Mouse (Mus musculus) ovary, postnatal 36 days (tissue): Measurements from ENCODE around the gene Rcsd1.

ENCODE experiments used
- DNase-seq: peaks from one replicate; pipeline ENCODE4 v3.0.0; 2022; ENCODE audit warnings: low spot score, mixed read lengths

Gene Rcsd1

GRCm38 (mm10) chr1:165717711-165718542 lies 8.4 kb upstream of the Rcsd1 start:
- peak; percentile 22 for DNase-seq

- DNase-seq: no peak
Measured at GRCm38 (mm10) chr1:165716426-165716825, 6.9 kb upstream of the Rcsd1 start.

GRCm38 (mm10) chr1:165713798-165714197 lies 4.2 kb upstream of the Rcsd1 start:
- DNase-seq: no peak

- no peak for DNase-seq
Measured at GRCm38 (mm10) chr1:165711914-165712313, 2.4 kb upstream of the Rcsd1 start.

GRCm38 (mm10) chr1:165708686-165709380 lies 724 bp downstream of the Rcsd1 start:
- DNase-seq: no peak

GRCm38 (mm10) chr1:165707640-165708322 lies 1.8 kb downstream of the Rcsd1 start:
- DNase-seq: peak; percentile 66

- DNase-seq: no peak
Measured at GRCm38 (mm10) chr1:165707241-165707639, 2.3 kb downstream of the Rcsd1 start.

GRCm38 (mm10) chr1:165706492-165706891 lies 3.1 kb downstream of the Rcsd1 start:
- no peak for DNase-seq

GRCm38 (mm10) chr1:165705868-165706348 lies 3.6 kb downstream of the Rcsd1 start:
- DNase-seq: no peak

GRCm38 (mm10) chr1:165705368-165705767 lies 4.2 kb downstream of the Rcsd1 start:
- DNase-seq: no peak

- no peak for DNase-seq
Measured at GRCm38 (mm10) chr1:165704841-165705240, 4.7 kb downstream of the Rcsd1 start.

- peak; percentile 35 for DNase-seq
Measured at GRCm38 (mm10) chr1:165702221-165703031, 7.1 kb downstream of the Rcsd1 start.

- DNase-seq: no peak
Measured at GRCm38 (mm10) chr1:165701562-165701961, 8.0 kb downstream of the Rcsd1 start.

GRCm38 (mm10) chr1:165700933-165701518 lies 8.5 kb downstream of the Rcsd1 start:
- no peak for DNase-seq

GRCm38 (mm10) chr1:165700376-165700815 lies 9.2 kb downstream of the Rcsd1 start:
- DNase-seq: no peak

- DNase-seq: no peak
Measured at GRCm38 (mm10) chr1:165697701-165698100, 11.9 kb downstream of the Rcsd1 start.

- DNase-seq: no peak
Measured at GRCm38 (mm10) chr1:165696870-165697269, 12.7 kb downstream of the Rcsd1 start.

GRCm38 (mm10) chr1:165696040-165696439 lies 13.5 kb downstream of the Rcsd1 start:
- no peak for DNase-seq

- no peak for DNase-seq
Measured at GRCm38 (mm10) chr1:165695392-165696014, 14.1 kb downstream of the Rcsd1 start.

- no peak for DNase-seq
Measured at GRCm38 (mm10) chr1:165693856-165694255, 15.7 kb downstream of the Rcsd1 start.

- DNase-seq: no peak
Measured at GRCm38 (mm10) chr1:165691516-165691915, 18.0 kb downstream of the Rcsd1 start.
